Mouse (Mus musculus) spleen, postnatal 10 days (tissue): ENCODE data around the gene Smim14.

ENCODE experiments used
- DNase-seq, 2 experiments: peaks; one replicate each; pipeline ENCODE4 v3.0.0; 2021 to 2022; ENCODE audit warnings: low spot score in 2 of 2

The Smim14 gene

DNA sequence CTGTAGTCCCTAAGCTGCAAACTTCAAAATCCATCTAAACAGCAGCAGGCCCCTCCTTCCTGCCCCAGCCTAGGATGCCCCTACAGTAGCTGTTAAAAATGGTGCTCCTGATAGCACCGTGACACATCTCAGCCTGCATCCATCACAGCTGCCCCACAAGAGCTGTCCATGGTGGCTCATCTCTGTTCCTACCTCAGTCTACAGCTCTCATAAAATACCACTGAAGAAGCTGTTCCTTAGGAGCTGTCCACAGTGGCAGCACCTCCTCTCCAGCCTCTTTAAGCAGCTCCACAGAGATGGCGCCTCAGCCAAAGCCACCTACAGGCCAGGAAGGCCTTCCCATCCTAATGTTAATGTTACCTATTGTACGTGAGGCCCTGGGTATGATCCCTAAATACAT lies 70.1 kb downstream of the Smim14 start:
- no peak for DNase-seq

- no peak for DNase-seq
Measured at GRCm38 (mm10) chr5:65460361-65460760, 76.6 kb downstream of the Smim14 start.

DNA sequence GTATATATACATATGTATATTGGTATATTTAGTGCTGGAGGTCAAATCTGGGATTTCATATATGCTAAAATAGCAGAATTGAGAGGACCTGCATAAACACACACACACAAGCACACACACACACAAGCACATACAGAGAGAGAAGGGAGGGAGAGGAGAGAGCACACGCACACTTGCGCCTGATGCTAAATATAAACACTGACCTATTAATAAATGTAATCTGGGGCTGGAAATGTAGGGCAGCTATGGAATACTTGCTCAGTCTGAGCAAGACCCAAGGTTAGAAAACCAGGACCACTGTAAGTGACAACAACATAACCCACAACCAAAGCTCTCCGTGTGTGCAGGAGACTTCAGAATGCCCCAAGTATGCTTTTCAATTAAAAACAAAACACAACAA lies 77.5 kb downstream of the Smim14 start:
- no peak for DNase-seq

DNA sequence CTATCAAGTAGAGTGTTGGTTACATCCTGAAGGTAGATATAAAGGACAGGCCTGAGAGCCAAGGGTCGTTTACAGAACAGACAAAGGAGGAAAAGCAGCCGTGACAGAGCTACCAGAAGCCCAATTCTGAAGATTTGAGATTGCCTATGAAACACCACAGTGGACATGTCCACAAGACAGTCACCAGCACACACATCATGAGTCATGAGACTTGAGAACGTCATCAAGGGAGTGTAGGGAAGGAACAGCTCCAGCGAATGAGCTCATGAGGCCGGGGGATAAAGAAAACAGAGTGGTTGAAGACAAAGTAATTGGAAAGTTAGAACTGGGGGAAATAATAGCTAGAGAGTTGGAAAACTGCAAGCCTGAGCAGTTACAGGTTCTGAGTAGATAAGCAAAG lies 79.1 kb downstream of the Smim14 start:
- no peak for DNase-seq

- DNase-seq = no peak
Measured at GRCm38 (mm10) chr5:65457086-65457827, 79.7 kb downstream of the Smim14 start.

GRCm38 (mm10) chr5:65454771-65455170 lies 82.2 kb downstream of the Smim14 start:
- no peak for DNase-seq

DNA sequence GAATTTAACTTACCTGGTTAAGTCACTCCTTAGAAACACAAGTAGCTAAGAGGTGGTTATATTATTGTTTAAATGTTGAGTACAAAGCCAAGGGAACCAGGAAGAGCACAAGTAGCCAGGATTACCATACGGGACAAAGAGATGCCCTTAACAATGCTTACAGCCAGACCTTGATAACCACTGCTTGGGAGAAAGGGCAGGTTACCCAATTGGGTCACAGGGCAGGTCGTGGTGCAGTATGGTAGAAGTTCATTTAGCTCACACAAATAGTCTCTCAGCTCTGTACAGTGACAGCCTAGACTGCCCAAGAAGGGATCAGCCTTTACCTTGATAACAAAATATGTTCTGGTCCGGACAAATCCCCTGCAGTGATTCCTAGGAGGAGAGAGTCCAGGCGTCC lies 88.0 kb downstream of the Smim14 start:
- no peak for DNase-seq

DNA sequence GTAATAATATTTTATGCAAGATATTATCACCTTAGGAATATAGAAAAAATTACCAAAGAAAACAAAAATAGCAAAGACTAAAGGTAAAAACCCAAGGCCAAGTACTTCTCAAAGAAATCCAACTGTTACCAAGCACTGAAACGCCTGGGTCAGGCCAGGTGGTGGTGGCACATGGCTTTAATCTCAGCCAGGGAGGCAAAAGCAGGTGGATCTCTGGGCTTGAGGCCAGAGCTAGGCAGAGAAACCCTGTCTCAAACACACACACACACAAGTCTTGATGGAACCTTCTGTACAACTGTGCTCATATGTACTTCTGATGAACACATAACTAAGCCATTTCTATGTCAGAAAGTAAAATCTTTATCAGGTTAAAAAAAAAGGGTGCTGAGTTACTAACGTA lies 89.2 kb downstream of the Smim14 start:
- no peak for DNase-seq

DNA sequence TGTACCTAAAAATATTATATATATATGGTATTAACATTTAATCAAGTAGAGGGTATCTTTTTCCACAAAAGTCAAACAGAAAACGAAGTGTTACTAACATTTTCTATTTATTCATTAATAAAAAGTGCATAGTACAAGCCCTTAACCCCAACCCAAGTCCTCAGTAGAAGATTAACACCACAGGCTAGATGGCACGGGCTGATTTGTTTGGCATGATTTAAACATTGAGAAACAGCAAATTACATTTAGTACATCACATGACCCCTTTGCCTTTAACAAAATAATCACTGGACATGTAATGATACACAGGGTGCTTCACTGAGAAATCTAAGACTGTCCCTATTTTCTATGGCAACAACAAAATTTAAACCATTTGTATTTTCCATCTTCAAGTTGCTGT lies 90.2 kb downstream of the Smim14 start:
- DNase-seq = no peak

- DNase-seq = no peak
Measured at GRCm38 (mm10) chr5:65444981-65445380, 92.0 kb downstream of the Smim14 start.

- no peak for DNase-seq
Measured at GRCm38 (mm10) chr5:65438041-65438440, 98.9 kb downstream of the Smim14 start.

DNA sequence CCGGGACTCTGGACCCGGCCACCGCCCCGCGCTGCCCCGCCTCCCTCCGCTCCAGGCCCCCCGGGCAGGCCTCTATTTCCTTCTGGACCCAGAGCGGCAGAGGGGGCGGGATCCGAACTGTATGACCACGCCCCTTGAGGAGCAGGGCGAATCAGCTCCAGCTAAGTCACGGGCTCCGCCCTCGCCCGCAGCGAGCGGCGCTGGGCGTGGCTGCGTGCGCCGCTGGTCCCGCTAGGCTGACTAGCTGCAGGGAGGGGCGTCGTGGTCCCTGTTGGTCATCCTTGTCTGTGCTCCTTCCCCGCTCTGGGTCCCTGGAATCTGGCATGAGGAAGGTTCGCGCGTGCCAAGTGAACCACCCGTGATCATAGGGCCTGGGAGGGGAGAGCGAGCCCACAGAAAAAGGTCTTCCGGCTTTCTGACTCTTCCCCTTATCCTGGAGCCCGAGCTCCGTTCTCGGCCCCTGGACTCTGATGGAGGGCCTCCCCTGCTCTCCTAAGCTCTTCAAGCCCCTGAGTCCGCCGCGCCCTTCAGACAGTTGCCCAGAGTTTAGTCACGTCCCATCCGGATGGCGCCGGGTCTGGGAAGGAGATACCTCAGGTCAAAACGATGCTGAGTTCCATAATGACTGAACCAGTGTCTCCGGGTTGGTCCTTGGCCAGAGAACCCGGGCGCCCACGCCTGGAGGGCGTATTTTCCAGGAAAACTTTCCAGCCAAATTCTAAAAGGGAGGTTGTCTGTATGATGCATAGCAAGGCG lies 101.0 kb downstream of the Smim14 start, which contains the start of gene Ugdh:
Gene Ugdh, minus strand, starts transcription at position 144 of the 756 bp plus-strand sequence.
- peak; percentile 92 to 96 for DNase-seq

DNA sequence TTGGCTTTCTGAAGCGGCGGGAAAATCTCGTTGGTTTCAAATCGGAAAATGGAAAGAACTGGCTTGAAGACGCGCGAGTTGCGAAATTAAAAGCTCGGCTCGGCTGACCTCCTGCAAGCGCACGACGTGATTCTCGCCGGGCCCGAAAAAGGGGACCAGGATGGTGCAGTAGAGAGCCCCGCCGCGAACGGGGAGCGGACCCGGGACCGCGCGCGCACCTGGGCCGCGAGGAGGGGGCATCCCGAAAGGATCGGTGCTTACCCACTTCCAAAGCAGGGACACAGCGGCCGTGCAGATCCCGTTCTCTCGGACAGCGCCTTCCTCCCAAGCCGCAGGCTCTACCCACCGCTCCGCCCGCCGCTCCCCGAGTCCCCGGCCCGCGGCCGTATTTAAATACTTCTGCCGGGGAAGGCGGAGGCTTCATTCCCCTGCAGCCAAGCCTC lies 101.6 kb downstream of the Smim14 start:
- no peak for DNase-seq

DNA sequence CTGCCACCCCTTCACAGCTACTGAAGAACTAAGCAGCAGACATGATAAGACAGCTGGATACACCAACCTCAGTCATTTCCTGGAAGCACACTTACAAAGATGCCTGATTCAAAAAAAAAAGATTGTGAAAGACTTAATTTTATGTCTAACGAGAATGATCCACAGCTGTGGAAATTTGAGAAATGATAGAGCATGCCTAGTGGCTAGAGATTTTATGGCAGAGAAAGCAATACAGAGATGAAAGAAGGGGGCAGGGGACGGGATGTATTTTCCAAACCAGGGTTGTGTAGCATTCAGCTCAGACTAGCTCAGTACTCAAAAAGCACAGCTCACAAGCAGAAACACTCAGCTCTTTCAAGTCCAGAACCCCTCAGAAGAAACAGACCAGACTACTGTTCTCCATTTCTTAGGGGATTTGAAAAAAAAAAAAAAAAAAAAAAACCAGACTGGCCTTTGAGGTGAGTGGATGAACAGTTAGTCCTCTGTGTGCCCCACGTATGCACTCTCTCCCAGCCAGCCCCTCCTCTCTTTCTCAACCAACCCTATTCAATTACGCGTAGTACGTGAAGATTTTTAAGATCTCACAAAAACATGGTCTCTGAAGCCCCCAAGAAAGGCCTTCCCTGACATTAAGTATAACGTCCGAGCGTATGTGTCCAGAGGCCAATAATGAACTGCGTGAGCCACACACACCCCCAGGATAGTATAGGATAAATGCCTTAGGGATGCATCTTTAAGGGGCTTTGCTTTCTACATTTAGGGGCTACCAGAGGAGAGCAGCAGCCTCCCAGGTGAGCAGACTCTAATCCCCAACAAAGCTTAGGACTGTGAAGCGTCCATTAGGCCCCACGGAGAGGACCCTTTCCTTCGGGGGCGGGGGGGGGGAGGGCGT lies 102.3 kb downstream of the Smim14 start:
- no peak for DNase-seq

DNA sequence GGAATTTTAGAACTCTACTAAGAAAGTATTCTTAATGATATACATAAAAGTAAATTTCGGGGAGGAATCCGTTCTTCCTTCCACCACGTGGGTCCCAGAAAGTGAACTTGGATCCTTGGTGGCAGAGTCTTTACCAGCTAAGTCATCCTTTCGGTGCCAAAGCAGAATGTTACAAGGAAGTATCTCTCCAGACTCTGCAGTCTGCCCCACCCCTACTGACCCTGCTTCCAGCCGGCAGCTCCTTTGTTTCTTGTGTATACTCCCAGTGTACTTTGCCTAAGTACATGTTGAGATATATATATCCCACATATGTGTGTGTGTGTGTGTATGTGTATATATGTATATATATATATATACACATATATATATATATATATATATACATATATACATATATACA lies 107.5 kb downstream of the Smim14 start:
- DNase-seq = no peak

DNA sequence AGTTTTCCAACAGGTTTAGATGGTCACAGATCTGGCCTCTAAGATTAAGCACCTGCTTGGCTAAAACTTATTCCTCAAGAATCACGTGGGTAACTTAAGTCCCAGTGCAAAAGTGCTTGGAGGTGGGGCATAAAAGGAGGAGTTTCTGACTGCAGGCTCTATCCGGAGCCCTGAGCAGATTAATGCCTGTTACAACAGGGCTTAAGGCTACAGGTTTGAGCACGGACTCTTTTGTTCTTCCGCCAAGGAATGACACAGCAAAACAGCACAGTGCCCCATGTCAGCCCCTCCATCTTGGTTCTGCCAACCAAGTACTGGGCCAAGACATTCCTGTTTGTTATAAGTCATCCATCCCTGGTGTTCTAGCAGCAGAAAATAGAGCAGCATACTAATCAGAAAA lies 108.7 kb downstream of the Smim14 start:
- DNase-seq = no peak

GRCm38 (mm10) chr5:65425251-65425650 lies 111.7 kb downstream of the Smim14 start:
- DNase-seq = no peak

DNA sequence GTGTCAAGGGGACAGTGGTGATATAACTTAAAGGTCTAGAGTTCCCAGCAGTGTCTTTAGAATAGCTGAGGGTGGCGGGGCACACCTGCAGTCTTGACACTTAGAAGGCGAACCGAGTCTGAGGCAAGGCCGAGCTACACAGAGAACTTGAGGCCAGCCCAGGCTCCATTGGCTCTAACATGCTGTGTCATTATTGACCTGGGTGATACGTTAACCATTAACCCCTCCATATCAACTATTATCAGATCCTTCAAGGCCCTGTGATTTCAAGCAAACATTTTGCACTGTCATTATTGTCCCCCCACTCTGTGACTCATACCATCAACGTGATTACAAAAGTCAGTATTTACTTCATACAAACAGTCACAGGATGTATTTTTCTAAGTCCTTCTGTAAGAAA lies 112.8 kb downstream of the Smim14 start:
- DNase-seq = no peak

DNA sequence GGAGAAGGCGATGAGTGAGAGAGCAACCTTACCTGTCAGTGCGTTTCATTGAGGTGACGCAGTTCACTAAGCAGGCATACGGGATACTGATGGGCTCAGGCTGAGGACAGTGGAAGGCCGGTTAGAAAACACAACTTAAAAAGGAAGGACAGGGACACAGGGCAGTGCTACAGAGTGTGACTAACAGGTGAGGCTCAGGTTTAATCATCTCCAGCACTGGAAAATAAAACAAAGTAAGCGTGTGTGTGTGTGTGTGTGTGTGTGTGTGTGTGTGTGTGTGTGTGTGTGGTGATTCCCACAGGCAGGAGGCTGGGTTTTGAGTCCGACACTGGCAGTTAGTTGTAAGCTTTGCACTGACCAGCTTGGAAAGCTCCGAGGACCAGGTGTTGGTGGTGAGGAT lies 114.2 kb downstream of the Smim14 start:
- DNase-seq = no peak

DNA sequence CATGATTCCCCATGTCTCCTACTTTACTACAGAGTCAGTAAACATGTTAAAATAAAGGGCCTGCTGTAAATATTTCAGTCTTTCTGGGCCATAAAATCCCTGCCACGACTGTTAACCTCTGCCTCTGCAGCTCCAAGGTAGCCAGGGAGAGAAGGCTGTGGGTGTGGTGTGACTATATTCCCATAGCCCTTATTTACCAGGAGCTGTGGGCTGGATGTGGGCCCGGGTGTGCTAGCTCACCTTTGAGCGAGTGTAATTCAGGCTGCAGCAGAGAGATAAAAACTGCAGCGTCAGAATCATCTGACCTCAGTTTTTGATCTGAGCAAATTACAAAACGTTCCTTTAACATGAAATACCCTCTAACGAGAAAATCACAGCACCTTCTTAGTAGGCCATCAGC lies 116.2 kb downstream of the Smim14 start:
- DNase-seq = no peak

- no peak for DNase-seq
Measured at GRCm38 (mm10) chr5:65419136-65419535, 117.8 kb downstream of the Smim14 start.
